Mouse (Mus musculus) heart, embryonic 13.5 days (tissue): ENCODE data around the gene Glrx5. TPM values are rescaled to one million over a fixed set of nuclear protein-coding genes. Genes with fewer than 3 reads are reported as not detected.

ENCODE experiments used
- ATAC-seq: fragments of 200-750 bp; cut with Nextera tagmentation; 2 replicates; pipeline ENCODE4 v1.8.0; 2017; ENCODE audit warnings: moderate TSS enrichment; ENCODE audit not compliant: insufficient number of reproducible peaks, low FRiP score, low TSS enrichment; ENCODE audit errors: extremely low read depth
- H3K27ac ChIP-seq: fragments of 300-500 bp; sonication (generic); replicated peaks from 2 replicates; pipeline ENCODE4 v1.5.1; 2015; ENCODE audit warnings: moderate library complexity, mild to moderate bottlenecking, inconsistent platforms
- H3K27me3 ChIP-seq: fragments of 300-500 bp; sonication (generic); replicated peaks from 2 replicates; pipeline ENCODE4 v1.6.1; 2015; ENCODE audit warnings: mild to moderate bottlenecking, inconsistent platforms
- H3K36me3 ChIP-seq: fragments of 300-500 bp; sonication (generic); 2 replicates; pipeline ENCODE4 v1.6.1; 2015; ENCODE audit warnings: mild to moderate bottlenecking, inconsistent platforms
- H3K4me1 ChIP-seq: fragments of 300-500 bp; sonication (generic); 2 replicates; pipeline ENCODE4 v1.6.1; 2015; ENCODE audit warnings: inconsistent platforms
- H3K4me2 ChIP-seq: fragments of 300-500 bp; sonication (generic); 2 replicates; pipeline ENCODE4 v1.6.1; 2015; ENCODE audit warnings: inconsistent platforms, mild to moderate bottlenecking, moderate library complexity
- H3K4me3 ChIP-seq: fragments of 300-500 bp; sonication (generic); 2 replicates; pipeline ENCODE4 v1.5.1; 2015; ENCODE audit warnings: moderate library complexity, mild to moderate bottlenecking, inconsistent platforms
- H3K9ac ChIP-seq: fragments of 300-500 bp; sonication (generic); 2 replicates; pipeline ENCODE4 v1.6.1; 2015; ENCODE audit warnings: inconsistent platforms, mild to moderate bottlenecking, moderate library complexity
- H3K9me3 ChIP-seq: fragments of 300-500 bp; sonication (generic); 2 replicates; pipeline ENCODE4 v1.6.1; 2016; ENCODE audit warnings: inconsistent platforms
- WGBS: fragments of 180-500 bp; shearing (Covaris S2); methylation state at CpG from one replicate; pipeline ENCODE4 v1.1.7; 2015; ENCODE audit warnings: mixed read lengths; 5-methylcytosine and 5-hydroxymethylcytosine counted together
- polyA plus RNA-seq: library from polyadenylated mRNA; unstranded; fragments of >200 nt; fragmentation: Nextera tagmentation; extraction: Ambion mirVana; gene quantifications from 2 replicates; pipeline ENCODE4 v1.2.1, GENCODE M21; 2015

Gene Glrx5
- polyA plus RNA-seq, 1 experiment from 2014 or later, result 168 TPM

GRCm38 (mm10) chr12:105034130-105034769 is 1.8 kb downstream of the Glrx5 start:
- Histone ChIP-seq H3K27ac (peak overlapping the region; percentile 87), H3K9ac (peak overlapping the region; percentile 94), H3K4me1 (peaks cover 60% of the 10 kb centered on the region), H3K4me2 (peak overlapping the region; percentile 93), H3K27me3 (no peaks in the 10 kb centered on the region), H3K9me3 (no peaks in the 10 kb centered on the region), H3K4me3 (peak overlapping the region; percentile 90), H3K36me3 (peaks cover 19% of the 10 kb centered on the region)
- ATAC-seq, result no peak
- WGBS, result 21% methylated on average over 14 of the region's 14 CpGs

DNA sequence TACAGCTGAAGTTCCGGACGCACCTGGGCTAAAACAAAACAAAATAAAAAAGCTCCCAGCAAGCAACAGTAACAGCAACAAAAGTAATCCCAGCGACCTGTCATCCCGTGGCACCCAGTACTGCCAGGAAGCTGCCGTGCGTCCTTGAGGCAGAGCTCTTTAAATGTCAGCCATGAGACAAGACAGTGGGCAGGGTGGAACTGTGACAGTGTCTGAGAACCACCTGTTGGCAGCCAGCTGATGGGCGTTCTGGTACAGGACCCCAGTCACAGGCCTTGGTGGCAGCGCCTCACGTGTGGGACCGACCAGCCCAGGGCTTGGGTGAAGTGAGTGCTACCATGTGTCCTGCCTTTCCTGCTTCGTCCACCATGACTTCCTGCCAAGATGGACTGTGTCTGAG is 5.7 kb downstream of the Glrx5 start:
- peaks cover 56% of the 10 kb centered on the region for H3K4me1 ChIP-seq
- 75% methylated on average over 11 of the region's 11 CpGs for whole genome bisulfite sequencing
- ATAC-seq, result no peak
- peaks cover 36% of the 10 kb centered on the region for H3K36me3 ChIP-seq
- no peaks in the 10 kb centered on the region for H3K9me3 ChIP-seq
- H3K9ac ChIP-seq, result peak overlapping the region; percentile 53; the same call in 1 of the 2 replicates
- peak overlapping the region; percentile 93 for H3K4me2 ChIP-seq
- H3K27ac ChIP-seq, result peak overlapping the region; percentile 67
- H3K27me3 ChIP-seq, result no peaks in the 10 kb centered on the region
- H3K4me3 ChIP-seq, result peak overlapping the region; percentile 90

DNA sequence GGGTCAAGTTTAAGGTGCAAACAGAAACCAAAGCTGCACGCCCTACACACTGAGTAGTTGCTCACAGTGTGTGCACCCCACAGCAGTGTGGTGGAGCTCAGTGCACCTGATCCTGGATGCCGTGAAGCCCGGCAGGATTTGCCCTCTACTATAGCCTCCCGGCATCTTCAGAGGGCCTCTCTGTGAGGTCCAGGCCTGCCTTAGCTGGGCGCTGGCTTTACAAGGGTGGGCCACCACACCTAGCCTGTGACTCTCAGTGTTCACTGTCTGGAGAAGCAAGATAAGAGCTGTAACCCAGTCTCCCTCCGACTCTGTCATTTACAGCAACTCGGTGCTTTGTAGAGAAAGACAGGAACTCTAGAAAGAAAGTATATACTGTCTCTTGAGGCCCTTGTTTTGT is 6.4 kb downstream of the Glrx5 start:
- 40% methylated on average over 7 of the region's 7 CpGs for WGBS
- Histone ChIP-seq H3K9ac (peak overlapping the region; percentile 53), H3K4me2 (peak overlapping the region; percentile 93), H3K4me3 (peak overlapping the region; percentile 90), H3K27me3 (no peaks in the 10 kb centered on the region), H3K4me1 (peaks cover 49% of the 10 kb centered on the region), H3K36me3 (peaks cover 43% of the 10 kb centered on the region), H3K27ac (peak overlapping the region; percentile 67), H3K9me3 (no peaks in the 10 kb centered on the region)
- ATAC-seq, result peak; percentile 68

GRCm38 (mm10) chr12:105039578-105040289 is 7.2 kb downstream of the Glrx5 start:
- Histone ChIP-seq H3K9ac (peak overlapping the region; percentile 53), H3K4me3 (peak overlapping the region; percentile 90; the same call in 1 of the 2 replicates), H3K4me1 (peaks cover 41% of the 10 kb centered on the region), H3K27ac (peak overlapping the region; percentile 67), H3K36me3 (peaks cover 44% of the 10 kb centered on the region), H3K9me3 (no peaks in the 10 kb centered on the region), H3K4me2 (peak overlapping the region; percentile 93), H3K27me3 (no peaks in the 10 kb centered on the region)
- WGBS, result 35% methylated on average over 12 of the region's 12 CpGs
- peak; percentile 11; the same call in 1 of the 2 replicates for ATAC-seq

DNA sequence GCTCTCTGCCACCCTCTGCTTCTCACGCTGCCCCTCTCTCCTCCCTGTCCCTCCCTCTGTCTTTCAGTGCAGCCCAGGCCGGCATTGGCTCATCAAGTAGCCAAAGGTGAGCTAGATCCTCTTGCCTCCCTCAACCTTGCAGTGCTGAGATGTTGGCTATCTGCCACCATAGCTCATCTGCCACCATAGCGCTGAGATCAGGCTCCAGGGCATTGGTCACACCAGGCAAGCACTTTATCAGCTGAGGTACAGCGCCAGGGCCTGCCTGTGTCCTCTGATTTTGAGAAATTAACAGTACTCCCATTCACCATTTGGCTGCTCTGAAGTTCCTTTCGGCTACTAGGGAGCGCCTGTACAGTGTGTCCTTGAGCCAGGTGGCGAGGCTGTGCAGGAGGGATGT is 8.5 kb downstream of the Glrx5 start:
- Histone ChIP-seq H3K9me3 (no peaks in the 10 kb centered on the region), H3K27ac (no peak overlapping the region), H3K4me3 (no peak overlapping the region), H3K27me3 (no peaks in the 10 kb centered on the region), H3K36me3 (peaks cover 47% of the 10 kb centered on the region), H3K9ac (no peak overlapping the region), H3K4me2 (peak overlapping the region; percentile 93; the same call in 1 of the 2 replicates), H3K4me1 (peaks cover 35% of the 10 kb centered on the region)
- ATAC-seq, result no peak
- 92% methylated on average over 7 of the region's 7 CpGs for WGBS

DNA sequence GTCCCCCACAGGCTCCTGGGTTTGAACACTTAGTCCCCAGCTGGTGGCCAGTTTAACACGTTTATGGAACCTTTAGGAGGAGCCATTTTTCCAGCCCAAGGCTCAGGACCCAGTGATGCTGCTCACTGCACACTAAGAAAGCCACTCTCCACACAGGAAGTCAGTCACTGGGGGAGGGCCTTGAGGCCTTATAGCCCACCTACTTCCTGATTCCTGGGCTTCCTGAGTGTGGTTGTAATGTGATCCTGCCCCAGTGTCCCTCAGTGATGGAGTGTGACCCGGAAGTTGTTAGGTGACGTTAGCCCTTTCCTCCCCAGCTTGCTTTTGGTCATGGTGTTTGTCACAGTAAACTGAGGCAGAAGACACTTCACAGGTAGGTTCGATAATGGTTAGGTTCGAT is 10.6 kb downstream of the Glrx5 start:
- Histone ChIP-seq H3K9me3 (no peaks in the 10 kb centered on the region), H3K27me3 (no peaks in the 10 kb centered on the region), H3K4me1 (peaks cover 23% of the 10 kb centered on the region), H3K9ac (no peak overlapping the region), H3K4me3 (no peak overlapping the region), H3K4me2 (no peak overlapping the region), H3K36me3 (peaks cover 43% of the 10 kb centered on the region), H3K27ac (no peak overlapping the region)
- ATAC-seq, result no peak
- 82% methylated on average over 5 of the region's 5 CpGs for WGBS

GRCm38 (mm10) chr12:105044775-105045174 is 12.3 kb downstream of the Glrx5 start:
- ATAC-seq, result no peak
- H3K4me2 ChIP-seq, result no peak overlapping the region
- H3K9ac ChIP-seq, result no peak overlapping the region
- no peak overlapping the region for H3K27ac ChIP-seq
- no peak overlapping the region for H3K4me3 ChIP-seq
- WGBS, result 76% methylated on average over 9 of the region's 9 CpGs
- no peaks in the 10 kb centered on the region for H3K27me3 ChIP-seq
- peaks cover 7% of the 10 kb centered on the region for H3K4me1 ChIP-seq
- no peaks in the 10 kb centered on the region for H3K9me3 ChIP-seq
- H3K36me3 ChIP-seq, result peaks cover 43% of the 10 kb centered on the region

DNA sequence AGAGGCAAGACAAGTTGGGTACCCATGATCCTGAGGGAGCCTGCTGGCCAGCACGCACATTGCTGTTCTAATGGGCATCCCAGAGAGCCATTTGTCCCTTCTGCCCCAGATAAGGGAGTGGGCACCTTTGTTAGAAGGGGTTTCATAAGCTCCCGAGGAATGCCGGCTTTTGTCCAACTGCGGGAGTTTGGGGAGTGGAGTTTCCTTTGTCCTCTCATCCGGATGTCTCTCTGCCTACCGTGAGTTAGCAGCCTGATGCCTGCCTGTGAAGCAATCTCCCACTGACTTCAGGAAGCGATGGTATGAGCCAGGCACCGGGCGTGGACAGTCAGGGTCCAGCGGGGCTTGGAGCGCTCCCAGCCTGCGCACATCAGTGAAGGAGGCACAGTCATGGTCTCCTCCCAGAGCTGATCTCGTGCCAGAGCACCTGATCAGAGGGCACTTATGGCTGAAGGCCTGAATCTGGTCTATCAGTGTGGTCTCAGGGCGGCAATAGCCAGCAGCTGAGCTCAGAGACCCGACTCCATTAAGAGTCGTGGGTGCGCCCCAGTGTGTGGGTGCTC is 15.9 kb downstream of the Glrx5 start:
- no peak overlapping the region for H3K4me3 ChIP-seq
- no peak overlapping the region for H3K27ac ChIP-seq
- H3K36me3 ChIP-seq, result peaks cover 11% of the 10 kb centered on the region
- no peak overlapping the region for H3K4me2 ChIP-seq
- H3K4me1 ChIP-seq, result no peaks in the 10 kb centered on the region
- ATAC-seq, result no peak
- H3K9me3 ChIP-seq, result no peaks in the 10 kb centered on the region
- 76% methylated on average over 17 of the region's 17 CpGs for WGBS
- no peaks in the 10 kb centered on the region for H3K27me3 ChIP-seq
- no peak overlapping the region for H3K9ac ChIP-seq

DNA sequence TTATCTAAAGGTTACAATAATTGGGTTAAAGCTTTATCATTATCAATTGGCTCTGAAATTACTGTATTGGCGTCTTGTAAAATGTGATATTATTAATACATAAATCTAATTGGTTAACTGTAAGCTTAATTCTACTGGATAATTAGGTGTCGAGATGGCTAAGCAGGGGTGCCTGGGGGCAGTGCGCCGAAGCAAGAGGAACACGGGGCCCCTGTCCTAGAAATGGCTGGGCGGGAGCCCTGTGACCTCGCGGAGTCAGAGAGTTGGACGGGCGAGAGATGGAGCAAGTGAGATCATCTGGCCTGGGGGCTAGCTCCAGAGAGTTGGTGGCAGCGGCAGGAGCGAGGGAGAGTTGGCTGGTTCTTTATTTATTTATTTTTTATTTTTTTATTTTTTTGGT is 17.3 kb downstream of the Glrx5 start:
- no peak for ATAC-seq
- no peaks in the 10 kb centered on the region for H3K27me3 ChIP-seq

DNA sequence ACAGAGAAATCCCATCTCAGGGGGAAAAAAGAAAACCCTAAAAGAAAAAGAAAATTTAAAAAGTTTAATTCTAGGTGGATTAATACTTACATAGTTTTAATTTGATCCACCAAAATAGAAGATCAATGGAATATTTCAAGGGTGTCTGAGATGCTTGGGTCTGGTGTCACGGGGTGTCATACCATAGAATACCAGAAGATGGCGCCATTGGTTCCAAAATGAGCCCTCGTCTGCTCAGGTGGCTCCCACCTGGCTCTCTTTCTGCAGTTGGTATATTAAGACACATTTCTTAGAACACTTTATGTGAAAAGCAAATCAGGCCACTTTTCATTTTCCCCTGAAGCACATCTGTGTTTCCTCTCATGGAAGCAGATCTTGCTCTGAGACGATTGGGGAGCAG is 18.4 kb downstream of the Glrx5 start:
- H3K27ac ChIP-seq, result no peak overlapping the region
- H3K36me3 ChIP-seq, result peaks cover 3% of the 10 kb centered on the region; the same call in 1 of the 2 replicates
- H3K4me3 ChIP-seq, result no peak overlapping the region
- ATAC-seq, result no peak
- no peak overlapping the region for H3K4me2 ChIP-seq
- no peaks in the 10 kb centered on the region for H3K4me1 ChIP-seq
- no peaks in the 10 kb centered on the region for H3K27me3 ChIP-seq
- no peak overlapping the region for H3K9ac ChIP-seq
- WGBS, result 11% methylated on average over 4 of the region's 4 CpGs
- H3K9me3 ChIP-seq, result no peaks in the 10 kb centered on the region

More for the DNA sequence above, 17.3 kb downstream of the Glrx5 start:
- no peak overlapping the region for H3K27ac ChIP-seq
- H3K9me3 ChIP-seq, result no peaks in the 10 kb centered on the region
- H3K4me2 ChIP-seq, result no peak overlapping the region
- peaks cover 5% of the 10 kb centered on the region; the same call in 1 of the 2 replicates for H3K36me3 ChIP-seq
- 70% methylated on average over 12 of the region's 12 CpGs for WGBS
- no peak overlapping the region for H3K9ac ChIP-seq
- no peaks in the 10 kb centered on the region for H3K4me1 ChIP-seq
- H3K4me3 ChIP-seq, result no peak overlapping the region

GRCm38 (mm10) chr12:105054041-105054440 is 21.6 kb downstream of the Glrx5 start:
- no peaks in the 10 kb centered on the region for H3K36me3 ChIP-seq
- H3K4me2 ChIP-seq, result no peak overlapping the region
- H3K27me3 ChIP-seq, result no peaks in the 10 kb centered on the region
- ATAC-seq, result no peak
- H3K27ac ChIP-seq, result no peak overlapping the region
- no peaks in the 10 kb centered on the region for H3K9me3 ChIP-seq
- no peak overlapping the region for H3K9ac ChIP-seq
- no peak overlapping the region for H3K4me3 ChIP-seq
- no peaks in the 10 kb centered on the region for H3K4me1 ChIP-seq
- WGBS, result 88% methylated on average over 15 of the region's 15 CpGs
